Mouse (Mus musculus) cerebellum, adult 2 months (tissue): ENCODE measurements around the gene Lrrn4. TPM values are rescaled to one million over a fixed set of nuclear protein-coding genes. Genes with fewer than 3 reads are reported as not detected.

ENCODE experiments used
- DNase-seq, 2 experiments: peaks; one replicate each; pipeline ENCODE4 v3.0.0; 2021
- H3K27ac ChIP-seq: fragments of 200-500 bp; 2 replicates; pipeline ENCODE4 v1.5.1; 2012; ENCODE audit warnings: low read length, control low read depth, inconsistent platforms; ENCODE audit not compliant: insufficient read depth
- H3K27me3 ChIP-seq: fragments of 200-500 bp; 2 replicates; pipeline ENCODE4 v1.6.1; 2012; ENCODE audit warnings: inconsistent platforms, mild to moderate bottlenecking, low read length, moderate library complexity; ENCODE audit not compliant: control insufficient read depth, insufficient read depth
- H3K4me1 ChIP-seq: fragments of 200-500 bp; 2 replicates; pipeline ENCODE4 v1.6.1; 2011; ENCODE audit warnings: low read length; ENCODE audit not compliant: control insufficient read depth, insufficient read depth
- H3K4me3 ChIP-seq: fragments of 200-500 bp; replicated peaks from 2 replicates; pipeline ENCODE3; 2011; ENCODE audit warnings: mild to moderate bottlenecking, low read depth, low read length, control low read depth; ENCODE audit not compliant: insufficient read depth
- CTCF ChIP-seq: fragments of 200-500 bp; IDR thresholded peaks from 2 replicates; pipeline ENCODE4 v1.5.1; 2011; ENCODE audit warnings: low read depth, mild to moderate bottlenecking, control low read depth, low read length, moderate library complexity, borderline replicate concordance; ENCODE audit not compliant: insufficient read depth
- POLR2A ChIP-seq: fragments of 200-500 bp; IDR thresholded peaks from 2 replicates; pipeline ENCODE4 v1.6.1; 2011; ENCODE audit warnings: low read length, control low read depth, borderline replicate concordance; ENCODE audit not compliant: insufficient read depth
- WGBS: fragments of 180-500 bp; shearing (Covaris S2); methylation state at CpG from one replicate; pipeline ENCODE4 v1.1.7; 2018; 5-methylcytosine and 5-hydroxymethylcytosine counted together
- polyA plus RNA-seq: library from polyadenylated mRNA; depleted of rRNA; stranded (reverse); fragments of >200 nt; gene quantifications from 2 replicates; pipeline ENCODE4 v1.2.3, GENCODE M21; 2012; rRNA removed

Lrrn4 gene
- 0.14 and 0.23 TPM in 2 replicates for polyA plus RNA-seq

- WGBS, result 47% methylated on average over 12 of the region's 12 CpGs
- TF ChIP-seq CTCF (no peak), POLR2A (no peak)
- DNase-seq, result no peak
Measured at GRCm38 (mm10) chr2:132880844-132881645, at the start of gene Lrrn4. TSS of gene Lrrn4 (minus strand) at chr2:132880891.

GRCm38 (mm10) chr2:132928999-132929398 lies 48.3 kb upstream of the Lrrn4 start:
- Histone ChIP-seq H3K27ac (no peak overlapping the region), H3K4me3 (no peak overlapping the region), H3K4me1 (no peaks in the 10 kb centered on the region), H3K27me3 (no peaks in the 10 kb centered on the region)
- TF ChIP-seq POLR2A (no peak), CTCF (no peak)
- DNase-seq, result no peak
- WGBS, result 96% methylated on average over 2 of the region's 2 CpGs

More at GRCm38 (mm10) chr2:132880844-132881645, at the start of gene Lrrn4:
- Histone ChIP-seq H3K27ac (no peak within 1 kb of the TSS), H3K27me3 (no peaks in the 10 kb centered on the region), H3K4me3 (peak within 1 kb of the TSS; percentile 49), H3K4me1 (no peaks in the 10 kb centered on the region)

DNA sequence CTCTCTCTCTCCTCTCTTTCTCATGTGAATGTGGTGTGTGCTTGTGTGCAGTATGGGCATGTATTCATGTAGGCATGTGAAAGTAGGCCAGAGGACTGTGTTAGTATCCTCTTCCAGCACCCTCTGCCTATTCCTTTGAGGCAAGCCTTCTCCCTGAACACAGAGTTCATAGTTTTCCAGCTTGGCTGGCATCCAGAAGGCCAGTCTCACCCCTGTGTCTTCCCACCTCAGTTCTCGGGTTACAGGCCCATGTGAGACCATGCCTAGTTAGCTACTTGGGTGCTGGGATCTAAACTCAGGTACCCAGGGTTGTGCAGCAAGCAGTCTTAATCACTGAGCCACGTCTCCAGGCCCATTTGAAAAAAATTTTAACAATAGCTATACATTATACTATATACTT lies 47.2 kb upstream of the Lrrn4 start:
- DNase-seq, result no peak
- no peak for TF ChIP-seq POLR2A
- TF ChIP-seq CTCF, result no peak
- H3K4me1 ChIP-seq, result no peaks in the 10 kb centered on the region
- whole genome bisulfite sequencing, result 80% methylated on average over 2 of the region's 2 CpGs
- no peak overlapping the region for H3K27ac ChIP-seq
- H3K27me3 ChIP-seq, result no peaks in the 10 kb centered on the region
- no peak overlapping the region for H3K4me3 ChIP-seq

GRCm38 (mm10) chr2:132927298-132927697 lies 46.6 kb upstream of the Lrrn4 start:
- 56% methylated on average over 2 of the region's 2 CpGs for WGBS
- DNase-seq, result no peak
- TF ChIP-seq POLR2A, result no peak
- TF ChIP-seq CTCF, result no peak
- H3K27ac ChIP-seq, result no peak overlapping the region
- H3K27me3 ChIP-seq, result no peaks in the 10 kb centered on the region
- H3K4me1 ChIP-seq, result no peaks in the 10 kb centered on the region
- H3K4me3 ChIP-seq, result no peak overlapping the region

DNA sequence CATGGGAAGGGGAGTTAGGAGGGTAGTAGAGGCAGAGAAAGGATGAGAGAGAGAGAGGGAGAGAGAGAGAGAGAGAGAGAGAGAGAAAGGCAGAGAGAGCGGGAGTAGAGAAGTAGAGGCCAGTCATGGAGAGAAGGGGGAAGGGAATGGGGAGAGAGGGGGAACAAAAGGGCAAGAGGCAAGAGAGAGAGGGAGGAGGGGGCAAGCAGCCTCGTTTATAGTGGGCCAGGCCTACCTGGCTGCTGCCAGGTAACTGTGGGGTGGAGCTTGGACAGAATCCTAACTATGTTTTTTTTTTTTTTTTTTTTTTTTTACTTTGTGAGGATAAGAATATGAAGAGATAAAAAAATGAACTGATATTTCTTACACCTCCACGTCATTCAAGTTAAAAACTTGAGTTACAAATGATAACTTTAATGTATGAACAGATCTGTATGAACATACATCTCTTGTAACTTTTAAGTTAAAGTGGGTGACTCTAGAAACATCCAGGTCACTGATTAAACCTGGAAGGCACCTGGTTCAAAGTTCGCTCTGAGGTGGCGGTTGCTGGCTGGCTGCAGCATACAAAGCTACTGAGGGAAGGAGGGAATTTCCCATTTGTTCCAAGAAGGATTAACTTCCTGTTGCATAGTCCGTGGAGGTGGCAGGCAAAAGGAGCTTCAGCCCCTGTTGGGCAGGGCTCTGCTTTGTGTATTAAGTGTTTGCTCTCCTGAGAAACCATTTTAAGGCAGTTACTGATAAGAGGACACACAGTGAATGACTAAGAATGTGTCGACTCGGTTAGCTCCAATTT lies 42.8 kb upstream of the Lrrn4 start:
- TF ChIP-seq CTCF (no peak), POLR2A (no peak)
- H3K4me3 ChIP-seq, result no peak overlapping the region
- WGBS, result 56% methylated on average over 8 of the region's 8 CpGs
- DNase-seq, result no peak
- H3K27me3 ChIP-seq, result no peaks in the 10 kb centered on the region
- H3K27ac ChIP-seq, result no peak overlapping the region
- no peaks in the 10 kb centered on the region for H3K4me1 ChIP-seq

- Histone ChIP-seq H3K4me1 (no peaks in the 10 kb centered on the region), H3K27ac (no peak overlapping the region), H3K27me3 (no peaks in the 10 kb centered on the region), H3K4me3 (no peak overlapping the region)
- TF ChIP-seq POLR2A (no peak), CTCF (no peak)
- WGBS, result 74% methylated on average over 9 of the region's 9 CpGs
- DNase-seq, result no peak
Measured at GRCm38 (mm10) chr2:132922076-132922873, 41.6 kb upstream of the Lrrn4 start.

DNA sequence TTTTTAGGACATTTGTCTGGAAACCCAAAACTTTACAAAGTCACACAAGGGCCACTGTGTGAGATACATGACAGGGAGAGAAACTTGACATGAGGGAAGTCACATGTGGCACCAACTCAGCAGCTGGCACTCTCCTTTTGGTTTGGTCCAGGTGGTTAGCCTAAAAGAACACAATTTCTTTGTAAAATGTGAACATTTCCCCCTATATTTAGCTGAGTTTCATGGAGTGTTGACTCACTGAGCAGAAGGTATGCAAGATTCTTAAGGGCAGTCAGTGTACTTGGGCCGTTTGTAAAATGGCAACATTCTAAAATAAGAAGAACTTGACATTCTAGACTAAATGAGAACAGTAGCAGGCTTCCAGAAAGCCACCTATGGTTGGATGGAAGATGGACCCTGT lies 34.1 kb upstream of the Lrrn4 start:
- WGBS, result 58% methylated on average over 1 of the region's 1 CpGs

More for the DNA sequence above, 34.1 kb upstream of the Lrrn4 start:
- no peak overlapping the region for H3K4me3 ChIP-seq
- H3K4me1 ChIP-seq, result no peaks in the 10 kb centered on the region; the same call in 1 of the 2 replicates
- no peak for DNase-seq
- no peak for TF ChIP-seq CTCF
- TF ChIP-seq POLR2A, result no peak
- H3K27me3 ChIP-seq, result no peaks in the 10 kb centered on the region
- H3K27ac ChIP-seq, result no peak overlapping the region
